Mouse (Mus musculus): ENCODE data around the gene Mmgt1. TPM values are rescaled to one million over a fixed set of nuclear protein-coding genes. Genes with fewer than 3 reads are reported as not detected.

Gene Mmgt1
- polyA plus RNA-seq (2012; ENCODE audit: insufficient read depth, insufficient read length, missing spikeins), result 40.7 and 48.3 TPM in 2 replicates

DNA sequence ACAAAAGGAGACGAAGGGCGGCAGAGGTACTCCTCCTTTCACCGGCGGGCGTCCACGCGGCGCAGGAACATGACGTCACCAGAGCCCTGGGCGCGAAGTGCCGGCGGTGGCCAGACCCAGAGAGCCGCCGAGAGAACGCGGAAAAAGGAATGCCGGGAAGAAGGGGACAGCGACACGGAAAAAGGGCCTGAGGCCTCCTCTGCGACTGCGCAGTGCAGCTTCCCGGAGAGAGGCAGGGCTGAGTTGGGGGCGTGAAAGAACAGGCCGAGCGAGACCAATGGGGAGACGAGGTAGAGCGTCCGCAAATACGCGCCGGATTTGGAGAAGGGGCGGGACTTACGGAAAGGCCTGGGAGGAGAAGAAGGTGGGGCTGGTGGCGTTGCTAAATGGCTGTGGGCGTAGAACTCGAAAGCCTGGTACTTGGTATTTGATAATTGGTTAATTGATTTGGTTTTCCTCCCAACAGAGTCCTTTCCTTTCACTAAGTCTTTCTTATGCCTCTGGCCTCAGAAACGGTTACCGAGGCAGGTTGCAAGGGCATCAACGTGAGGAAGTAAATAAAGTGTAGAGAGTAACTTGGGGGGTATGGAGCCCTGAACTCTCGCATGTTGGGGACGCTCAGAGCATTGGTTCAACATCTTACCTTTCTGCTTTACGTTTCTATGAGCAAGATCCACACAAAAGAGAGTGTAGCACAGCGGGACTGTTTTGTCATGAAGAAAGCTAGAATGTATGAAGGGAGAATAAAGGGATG, at the start of gene Mmgt1:
Mmgt1 (minus strand) TSS at position 183 of the 754 bp plus-strand sequence.
- Histone ChIP-seq H3K27ac (replicated peaks; ENCODE audit: low read depth, low read length) (peak within 1 kb of the TSS; percentile 71), H3K4me1 (ENCODE audit: control insufficient read depth, insufficient read depth, insufficient read length, low read length) (no peaks in the 10 kb centered on the region), H3K4me3 (ENCODE audit: insufficient read depth, low read depth, low read length) (peak within 1 kb of the TSS; percentile 94)

DNA sequence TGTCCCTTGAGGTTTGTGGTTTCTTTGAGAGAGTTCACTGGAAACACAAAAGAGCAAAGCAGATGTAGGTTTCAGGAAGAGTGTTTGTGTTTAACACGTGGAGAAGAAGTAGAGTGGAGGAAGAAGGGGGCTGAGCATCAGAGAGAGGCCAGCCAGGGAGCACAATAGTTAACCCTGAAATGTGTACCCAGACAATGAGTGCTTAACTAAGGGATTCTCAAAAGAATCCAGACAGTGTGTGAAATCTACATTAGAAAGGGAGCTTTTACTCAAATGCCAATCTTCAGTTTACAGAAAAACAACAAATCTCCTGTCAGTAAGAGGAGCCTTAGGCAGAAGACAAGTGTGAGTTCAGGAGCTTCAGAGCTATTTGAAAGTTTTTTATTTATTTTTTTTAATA, 42.2 kb upstream of the Mmgt1 start:
- Histone ChIP-seq H3K27ac (replicated peaks; ENCODE audit: low read depth, low read length) (no peak overlapping the region), H3K4me3 (ENCODE audit: insufficient read depth, low read depth, low read length) (no peak overlapping the region), H3K4me1 (ENCODE audit: control insufficient read depth, insufficient read depth, insufficient read length, low read length) (no peaks in the 10 kb centered on the region)

DNA sequence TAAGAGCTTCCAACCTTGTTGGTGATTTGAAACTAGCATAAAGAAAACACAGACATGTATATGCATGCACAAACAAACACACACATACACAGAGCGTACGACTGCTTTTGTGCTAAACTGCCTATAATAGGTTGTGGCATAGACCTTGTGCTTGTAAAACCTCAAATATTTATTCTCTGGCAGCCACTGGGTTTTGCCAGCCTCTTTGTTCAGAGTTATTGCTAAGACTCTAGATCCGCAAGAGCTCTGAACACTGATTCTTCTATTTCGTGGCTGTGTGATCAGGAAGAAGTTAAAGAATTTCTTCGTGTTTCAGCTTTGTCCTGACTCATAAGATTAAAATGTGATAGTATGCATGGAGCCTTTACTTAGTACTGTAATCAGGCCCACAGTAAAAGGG, 38.3 kb upstream of the Mmgt1 start:
- H3K27ac ChIP-seq (replicated peaks; ENCODE audit: low read depth, low read length), result no peak overlapping the region
- no peak overlapping the region for H3K4me3 ChIP-seq (ENCODE audit: insufficient read depth, low read depth, low read length)
- no peaks in the 10 kb centered on the region for H3K4me1 ChIP-seq (ENCODE audit: control insufficient read depth, insufficient read depth, insufficient read length, low read length)

DNA sequence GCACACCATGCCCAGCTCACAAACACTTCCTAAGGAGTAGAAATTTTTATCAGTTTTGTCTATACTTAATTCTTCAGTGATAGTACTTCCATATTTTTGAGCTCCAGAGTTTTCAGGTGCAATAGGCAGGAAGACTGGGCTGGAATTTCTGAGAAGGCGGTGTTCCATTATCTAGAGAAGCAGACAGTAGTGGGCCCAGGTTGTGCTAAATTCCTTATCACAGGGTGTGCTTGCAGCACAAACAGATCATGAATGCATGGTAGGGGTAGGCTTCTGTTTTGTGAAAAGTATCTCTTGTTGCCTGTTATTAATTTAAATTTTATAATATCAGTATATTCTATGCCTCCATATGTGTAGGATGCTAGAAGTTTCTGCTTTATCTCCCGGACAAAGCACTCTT, 17.4 kb upstream of the Mmgt1 start:
- Histone ChIP-seq H3K27ac (replicated peaks; ENCODE audit: low read depth, low read length) (no peak overlapping the region), H3K4me3 (ENCODE audit: insufficient read depth, low read depth, low read length) (no peak overlapping the region), H3K4me1 (ENCODE audit: control insufficient read depth, insufficient read depth, insufficient read length, low read length) (peaks cover 2% of the 10 kb centered on the region; the same call in 1 of the 2 replicates)

DNA sequence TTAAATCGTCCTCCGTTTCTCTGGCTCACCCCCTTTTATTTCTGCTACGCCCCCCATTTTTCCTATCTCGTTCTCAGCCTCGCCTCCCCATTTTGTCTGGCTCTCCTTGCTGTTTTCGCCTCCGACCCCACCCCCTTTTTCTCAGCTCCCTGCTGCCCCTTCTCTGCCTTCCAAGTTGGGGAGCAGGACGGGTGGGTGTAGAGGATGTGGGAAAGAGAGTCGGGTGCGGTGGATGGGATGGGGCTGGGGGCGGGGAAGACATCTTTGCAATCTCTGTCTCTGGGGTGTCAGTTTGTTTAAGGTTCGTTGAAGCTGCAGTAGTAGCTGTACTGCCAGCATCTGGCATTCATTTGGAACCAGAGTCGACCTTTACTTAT, 12.4 kb upstream of the Mmgt1 start:
- no peak overlapping the region for H3K27ac ChIP-seq (replicated peaks; ENCODE audit: low read depth, low read length)
- peak overlapping the region; percentile 93 for H3K4me3 ChIP-seq (ENCODE audit: insufficient read depth, low read depth, low read length)
- H3K4me1 ChIP-seq (ENCODE audit: control insufficient read depth, insufficient read depth, insufficient read length, low read length), result peaks cover 2% of the 10 kb centered on the region; the same call in 1 of the 2 replicates

DNA sequence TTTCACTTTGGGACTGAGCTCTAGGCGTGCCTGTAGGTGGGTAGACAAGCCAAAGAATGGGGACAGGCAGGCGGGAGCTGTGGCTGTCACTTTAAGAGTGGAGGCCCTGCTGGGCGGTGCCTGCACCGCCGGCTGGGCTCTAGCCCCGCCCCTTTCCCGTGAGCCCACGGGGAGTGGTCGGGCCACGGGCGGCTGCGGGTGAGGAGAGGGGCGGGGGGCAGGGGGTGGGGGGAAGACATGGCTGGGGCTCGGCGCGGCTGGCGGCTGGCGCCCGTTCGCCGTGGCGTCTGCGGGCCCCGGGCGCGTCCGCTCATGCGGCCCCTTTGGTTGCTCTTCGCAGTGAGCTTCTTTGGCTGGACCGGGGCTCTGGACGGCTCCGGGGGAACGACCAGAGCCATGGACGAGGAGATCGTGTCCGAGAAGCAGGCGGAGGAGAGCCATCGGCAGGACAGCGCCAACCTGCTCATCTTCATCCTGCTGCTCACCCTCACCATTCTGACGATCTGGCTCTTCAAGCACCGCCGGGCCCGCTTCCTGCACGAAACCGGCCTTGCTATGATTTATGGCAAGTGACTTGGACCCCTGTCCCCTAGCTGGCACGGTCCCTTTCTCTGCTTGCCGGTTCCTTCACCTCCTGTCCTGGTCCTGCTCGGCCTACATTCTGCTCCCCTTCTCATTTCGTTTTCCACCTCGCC, 11.9 kb upstream of the Mmgt1 start, which contains the start of gene Slc9a6:
Slc9a6 (plus strand) TSS at position 135 of the 695 bp plus-strand sequence.
- Histone ChIP-seq H3K4me1 (ENCODE audit: control insufficient read depth, insufficient read depth, insufficient read length, low read length) (peaks cover 2% of the 10 kb centered on the region; the same call in 1 of the 2 replicates), H3K27ac (replicated peaks; ENCODE audit: low read depth, low read length) (peak within 1 kb of the TSS; percentile 66), H3K4me3 (ENCODE audit: insufficient read depth, low read depth, low read length) (peak within 1 kb of the TSS; percentile 93)

DNA sequence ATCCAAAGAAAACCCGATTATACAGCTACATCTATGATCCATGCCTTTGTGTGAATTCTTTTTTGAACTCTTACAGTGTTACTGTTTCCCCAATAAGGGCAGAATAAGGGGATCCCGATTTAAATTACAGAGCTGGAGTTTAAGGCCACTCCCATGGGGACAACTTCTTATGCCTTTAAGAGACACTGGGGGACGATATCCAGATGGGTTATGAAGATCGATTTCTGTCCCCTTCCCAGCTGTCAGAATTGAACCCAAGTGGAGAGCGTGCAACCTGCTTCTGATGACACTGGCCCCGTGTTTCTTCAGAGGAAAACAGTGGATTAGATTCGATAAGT, 11.4 kb upstream of the Mmgt1 start:
- peak overlapping the region; percentile 66 for H3K27ac ChIP-seq (replicated peaks; ENCODE audit: low read depth, low read length)
- peak overlapping the region; percentile 70 for H3K4me3 ChIP-seq (ENCODE audit: insufficient read depth, low read depth, low read length)
- H3K4me1 ChIP-seq (ENCODE audit: control insufficient read depth, insufficient read depth, insufficient read length, low read length), result peaks cover 2% of the 10 kb centered on the region; the same call in 1 of the 2 replicates

DNA sequence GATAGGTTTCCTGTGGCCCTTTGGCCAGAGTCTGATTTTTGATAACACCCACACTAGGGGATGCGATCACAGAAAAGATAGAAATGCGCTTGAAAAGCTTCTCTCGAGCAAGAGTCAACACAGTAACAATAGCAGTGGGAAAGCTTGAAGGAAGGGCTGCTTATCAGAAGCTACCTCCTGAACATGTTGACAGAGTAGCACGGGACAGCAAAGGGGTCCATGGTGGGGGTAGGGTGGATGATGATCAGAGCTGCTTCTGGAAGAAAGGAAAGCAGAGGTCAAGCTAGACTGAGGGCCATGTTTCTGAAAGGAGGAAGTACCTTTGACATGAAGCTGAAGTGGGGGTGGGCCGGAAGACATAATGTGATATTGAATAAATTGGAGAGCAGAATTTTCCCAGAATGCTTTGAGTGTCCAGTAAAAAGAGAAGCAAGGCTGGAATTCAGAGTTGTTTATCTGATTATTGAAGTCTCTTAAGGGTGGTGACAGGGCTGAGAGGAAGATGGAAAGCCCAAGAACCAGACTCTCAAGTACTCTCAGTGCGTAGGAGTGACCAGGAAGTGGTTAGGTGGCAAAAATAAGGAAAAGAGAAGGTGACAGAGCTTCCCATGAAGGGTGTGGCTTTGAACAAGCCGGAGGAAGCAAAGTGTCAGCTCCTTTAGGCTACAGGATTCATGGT, 9.3 kb upstream of the Mmgt1 start:
- Histone ChIP-seq H3K4me3 (ENCODE audit: insufficient read depth, low read depth, low read length) (no peak overlapping the region), H3K4me1 (ENCODE audit: control insufficient read depth, insufficient read depth, insufficient read length, low read length) (peaks cover 2% of the 10 kb centered on the region; the same call in 1 of the 2 replicates), H3K27ac (replicated peaks; ENCODE audit: low read depth, low read length) (no peak overlapping the region)

DNA sequence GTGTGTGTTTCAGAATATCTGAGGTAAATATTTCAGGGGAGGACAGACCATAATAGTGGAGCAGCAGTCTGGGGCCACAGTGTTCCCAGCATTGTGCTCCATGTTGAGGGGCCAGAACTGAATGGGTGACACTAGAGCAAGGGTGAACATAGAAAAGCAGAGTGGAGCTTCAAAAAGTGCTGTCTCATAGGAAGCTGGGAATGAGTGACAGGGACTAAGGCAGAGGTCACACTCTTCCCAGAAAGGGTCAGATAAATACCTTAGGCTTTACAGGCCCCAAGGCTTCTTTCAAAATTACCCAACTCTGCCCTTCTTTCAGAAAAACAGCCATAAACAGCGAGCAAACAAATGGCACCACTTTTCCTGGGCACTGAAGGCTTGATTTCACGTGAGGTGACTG, 8.7 kb upstream of the Mmgt1 start:
- H3K4me1 ChIP-seq (ENCODE audit: control insufficient read depth, insufficient read depth, insufficient read length, low read length), result peaks cover 2% of the 10 kb centered on the region; the same call in 1 of the 2 replicates
- H3K4me3 ChIP-seq (ENCODE audit: insufficient read depth, low read depth, low read length), result no peak overlapping the region
- H3K27ac ChIP-seq (replicated peaks; ENCODE audit: low read depth, low read length), result 0 out of 2 replicates have a peak overlapping the region, but pooled peaks have one; percentile 13

DNA sequence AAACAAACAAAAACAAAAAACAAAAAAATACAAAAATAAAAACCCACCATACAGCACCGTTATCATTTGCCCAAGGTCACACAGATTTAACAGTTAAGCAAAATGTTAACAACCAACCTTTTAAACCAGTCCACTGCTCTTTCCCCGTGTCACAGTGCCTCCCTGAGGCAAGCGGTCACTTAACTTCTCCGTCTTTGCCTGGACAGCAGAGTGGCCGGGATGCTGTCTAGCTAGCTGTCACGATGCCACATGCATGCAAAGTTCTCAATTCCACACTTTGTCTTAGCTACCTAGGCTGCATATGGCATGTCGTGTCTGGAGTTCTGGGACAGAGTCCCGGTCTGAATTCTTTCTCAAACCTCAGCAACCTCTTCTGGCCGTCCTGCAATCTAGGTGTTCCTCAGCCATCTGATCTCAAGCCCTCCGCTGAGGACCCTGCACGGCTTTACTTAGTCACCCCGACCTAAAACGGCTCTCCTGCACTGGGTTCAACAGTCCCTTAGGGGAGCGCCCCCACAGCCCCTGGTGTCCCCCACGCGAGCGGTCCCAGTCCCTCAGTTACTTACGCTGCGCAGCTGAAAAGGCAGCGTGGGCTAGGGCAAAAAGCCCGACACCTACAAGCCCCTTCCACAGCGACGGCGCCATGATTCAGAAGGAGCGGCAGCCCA, 516 bp downstream of the Mmgt1 start:
- Histone ChIP-seq H3K27ac (replicated peaks; ENCODE audit: low read depth, low read length) (peak overlapping the region; percentile 71), H3K4me1 (ENCODE audit: control insufficient read depth, insufficient read depth, insufficient read length, low read length) (no peaks in the 10 kb centered on the region), H3K4me3 (ENCODE audit: insufficient read depth, low read depth, low read length) (peak overlapping the region; percentile 94)

DNA sequence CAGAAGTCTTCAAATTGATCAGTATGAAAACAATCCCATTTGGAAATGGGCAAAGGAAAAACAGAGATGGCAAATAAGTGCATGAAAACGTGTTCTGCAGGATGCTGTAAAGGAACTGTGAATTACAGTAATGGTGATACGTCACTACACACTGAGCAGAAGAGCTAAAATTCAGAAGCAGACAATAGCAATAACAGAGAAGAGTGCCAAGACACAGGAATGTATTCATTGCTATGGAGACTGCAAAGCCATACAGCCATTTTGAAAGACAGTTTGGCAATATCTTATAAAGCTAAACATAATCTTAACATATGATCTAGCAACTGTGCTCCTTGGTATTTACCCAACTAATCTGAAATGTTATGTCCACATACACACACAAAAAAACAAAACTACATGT, 19.7 kb downstream of the Mmgt1 start:
- Histone ChIP-seq H3K27ac (replicated peaks; ENCODE audit: low read depth, low read length) (no peak overlapping the region), H3K4me1 (ENCODE audit: control insufficient read depth, insufficient read depth, insufficient read length, low read length) (no peaks in the 10 kb centered on the region), H3K4me3 (ENCODE audit: insufficient read depth, low read depth, low read length) (no peak overlapping the region)

DNA sequence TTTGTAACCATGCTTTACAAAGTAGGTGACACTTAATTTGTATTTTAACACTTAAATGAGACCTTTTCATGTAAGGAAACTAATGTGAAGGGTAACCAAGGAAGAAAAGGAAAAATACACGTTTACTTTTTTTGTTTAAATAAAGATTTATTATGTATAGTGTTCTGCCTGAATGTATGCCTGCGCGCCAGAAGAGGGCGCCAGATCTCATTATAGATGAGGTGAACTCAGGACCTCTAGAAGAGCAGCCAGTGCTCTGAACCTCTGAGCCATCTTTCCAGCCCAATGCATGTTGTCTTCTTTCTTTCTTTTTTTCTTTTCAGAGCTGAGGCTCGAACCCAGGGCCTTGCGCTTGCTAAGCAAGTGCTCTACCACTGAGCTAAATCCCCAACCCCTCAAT, 25.4 kb downstream of the Mmgt1 start:
- H3K27ac ChIP-seq (replicated peaks; ENCODE audit: low read depth, low read length), result no peak overlapping the region
- H3K4me3 ChIP-seq (ENCODE audit: insufficient read depth, low read depth, low read length), result no peak overlapping the region
- no peaks in the 10 kb centered on the region for H3K4me1 ChIP-seq (ENCODE audit: control insufficient read depth, insufficient read depth, insufficient read length, low read length)

DNA sequence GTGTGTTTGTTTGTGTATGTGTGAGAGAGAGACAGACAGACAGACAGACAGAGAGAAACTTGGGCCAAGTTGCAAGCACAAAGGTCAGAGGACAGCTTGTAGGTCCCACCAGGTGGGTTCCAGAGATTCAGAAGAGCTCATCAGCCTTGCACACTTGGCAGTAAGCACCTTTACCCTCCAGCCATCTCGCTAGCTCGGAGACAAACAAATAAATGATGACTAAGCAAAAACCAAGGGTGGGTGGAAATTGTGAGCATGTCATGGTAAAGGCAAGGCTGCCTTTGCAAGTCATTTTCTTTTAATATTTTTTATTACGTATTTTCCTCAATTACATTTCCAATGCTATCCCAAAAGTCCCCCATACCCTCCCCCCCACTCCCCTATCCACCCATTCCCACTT, 44.3 kb downstream of the Mmgt1 start:
- Histone ChIP-seq H3K4me3 (ENCODE audit: insufficient read depth, low read depth, low read length) (no peak overlapping the region), H3K27ac (replicated peaks; ENCODE audit: low read depth, low read length) (no peak overlapping the region), H3K4me1 (ENCODE audit: control insufficient read depth, insufficient read depth, insufficient read length, low read length) (no peaks in the 10 kb centered on the region)

DNA sequence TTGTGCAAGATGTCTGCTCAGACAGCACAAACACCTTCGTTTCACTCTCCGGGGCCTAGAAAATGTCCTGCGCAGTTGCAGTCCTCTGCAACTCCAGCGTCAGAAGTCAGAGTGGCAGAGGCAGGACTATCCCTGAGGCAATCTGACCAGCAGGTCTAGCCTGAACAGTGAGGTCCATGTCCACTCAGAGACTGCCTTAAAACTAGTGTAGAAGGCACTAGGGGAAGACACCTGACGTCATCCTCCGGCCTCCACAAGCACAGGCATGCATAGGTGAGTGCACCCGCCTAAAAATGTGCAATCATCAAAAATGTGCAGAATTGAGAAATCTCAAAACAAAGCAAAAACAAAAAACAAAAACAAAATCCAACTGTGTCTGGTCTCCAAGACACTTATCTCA, 48.4 kb downstream of the Mmgt1 start, which contains the start of gene Gm648:
Gm648 (minus strand) TSS at position 101 of the 400 bp plus-strand sequence.
- no peak within 1 kb of the TSS for H3K27ac ChIP-seq (replicated peaks; ENCODE audit: low read depth, low read length)
- H3K4me3 ChIP-seq (ENCODE audit: insufficient read depth, low read depth, low read length), result no peak within 1 kb of the TSS
- H3K4me1 ChIP-seq (ENCODE audit: control insufficient read depth, insufficient read depth, insufficient read length, low read length), result no peaks in the 10 kb centered on the region

DNA sequence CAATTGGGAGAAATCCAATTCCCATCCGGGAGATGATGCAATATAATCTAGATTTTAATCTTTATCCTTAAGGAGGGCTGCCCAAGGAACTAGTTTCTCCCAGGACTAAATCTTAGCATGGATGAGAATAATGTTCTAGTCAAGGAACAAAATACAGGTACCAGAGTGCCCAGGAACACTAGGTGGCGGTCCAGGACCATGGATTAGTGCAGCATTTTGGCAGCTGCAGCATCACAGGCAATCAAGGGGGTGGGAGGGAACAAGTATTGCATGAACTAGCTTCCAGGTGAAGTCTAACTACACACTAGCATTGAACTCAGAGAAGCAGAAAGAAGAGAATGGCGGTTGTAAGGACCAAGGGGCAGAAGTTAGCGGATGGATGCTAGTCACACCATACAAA, 60.7 kb downstream of the Mmgt1 start:
- no peaks in the 10 kb centered on the region for H3K4me1 ChIP-seq (ENCODE audit: control insufficient read depth, insufficient read depth, insufficient read length, low read length)
- H3K4me3 ChIP-seq (ENCODE audit: insufficient read depth, low read depth, low read length), result no peak overlapping the region
- no peak overlapping the region for H3K27ac ChIP-seq (replicated peaks; ENCODE audit: low read depth, low read length)

Data from brown adipose tissue, adult 24 weeks (tissue).